Mouse (Mus musculus): ENCODE data around the gene Mef2d. TPM values are rescaled to one million over a fixed set of nuclear protein-coding genes. Genes with fewer than 3 reads are reported as not detected.

Gene Mef2d
- total and polyA plus RNA-seq, 2 experiments from 2014 or later = 34.0 to 53.0 TPM

DNA sequence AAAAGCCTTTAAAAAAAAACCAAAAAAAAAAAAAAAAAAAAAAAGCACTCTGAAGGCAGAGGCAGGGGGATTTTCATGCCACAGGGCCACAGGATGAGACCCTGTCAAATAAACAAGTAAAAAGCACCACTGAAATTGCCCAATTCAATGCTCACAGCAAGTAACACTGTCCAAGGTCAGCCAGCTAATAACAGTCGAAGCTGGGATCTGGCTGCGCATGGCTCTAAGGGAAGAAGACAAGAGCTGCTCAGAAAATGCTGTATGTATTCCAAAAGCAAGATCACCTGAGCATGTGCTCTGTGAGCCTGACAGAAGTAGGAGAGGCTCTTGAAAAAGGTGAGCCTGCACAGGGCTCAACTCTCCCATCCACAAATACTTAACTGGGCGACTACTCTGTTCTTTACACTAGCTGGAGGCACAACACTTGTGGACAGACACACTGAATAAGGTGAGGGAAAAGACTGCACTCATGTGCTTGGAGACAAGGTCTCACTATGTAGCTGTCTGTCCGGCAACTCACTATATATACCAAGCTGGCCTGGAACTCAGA lies 5.2 kb upstream of the Mef2d start:
- no peak overlapping the region for H3K9ac ChIP-seq
- no peak for ATAC-seq
- WGBS = 85% methylated on average over 4 of the region's 4 CpGs

DNA sequence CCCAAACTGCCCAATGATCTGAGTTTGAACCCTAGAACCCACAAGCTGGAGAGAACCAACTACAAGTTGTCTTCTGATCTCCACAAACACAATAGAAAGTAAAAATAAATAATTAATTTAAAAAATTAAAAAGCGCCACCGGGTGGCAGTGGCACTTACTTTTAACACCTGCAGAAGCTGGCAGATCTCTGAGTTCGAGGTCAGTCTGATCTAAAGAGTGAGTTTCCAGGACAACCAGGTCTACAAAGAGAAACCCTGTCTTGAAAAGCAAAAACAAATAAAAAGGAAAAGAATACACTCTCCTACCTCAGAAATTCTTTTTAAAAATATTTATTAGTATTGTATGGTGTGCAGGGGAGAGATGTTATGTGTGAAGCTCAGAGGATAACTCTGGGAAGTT lies 4.4 kb upstream of the Mef2d start:
- Histone ChIP-seq H3K4me1 (ENCODE audit: insufficient read depth) (peaks cover 11% of the 10 kb centered on the region; the same call in 1 of the 2 replicates), H3K9me3 (ENCODE audit: low read length) (no peaks in the 10 kb centered on the region), H3K36me3 (ENCODE audit: insufficient read depth) (no peaks in the 10 kb centered on the region), H3K4me2 (ENCODE audit: low read depth) (peak overlapping the region; percentile 99), H3K9ac (peak overlapping the region; percentile 25; the same call in 1 of the 2 replicates), H3K27me3 (ENCODE audit: insufficient read depth, low read length) (no peaks in the 10 kb centered on the region), H3K27ac (ENCODE audit: low read depth, low read length) (peak overlapping the region; percentile 76), H3K4me3 (ENCODE audit: low read depth, low read length) (peak overlapping the region; percentile 51)
- WGBS = 3% methylated on average over 3 of the region's 3 CpGs
- ATAC-seq (no peak), DNase-seq (no peak)
- TF ChIP-seq CTCF (IDR thresholded peaks at IDR 0.05; ENCODE audit: low read depth) = no peak

More for the DNA sequence above, 5.2 kb upstream of the Mef2d start:
- no peak for DNase-seq
- no peaks in the 10 kb centered on the region for H3K27me3 ChIP-seq (ENCODE audit: insufficient read depth, low read length)
- TF ChIP-seq CTCF (IDR thresholded peaks at IDR 0.05; ENCODE audit: low read depth) = no peak
- no peak overlapping the region for H3K4me2 ChIP-seq (ENCODE audit: low read depth)
- H3K4me1 ChIP-seq (ENCODE audit: insufficient read depth) = peaks cover 11% of the 10 kb centered on the region; the same call in 1 of the 2 replicates
- H3K36me3 ChIP-seq (ENCODE audit: insufficient read depth) = no peaks in the 10 kb centered on the region
- H3K4me3 ChIP-seq (ENCODE audit: low read depth, low read length) = no peak overlapping the region
- no peak overlapping the region for H3K27ac ChIP-seq (ENCODE audit: low read depth, low read length)
- no peaks in the 10 kb centered on the region for H3K9me3 ChIP-seq (ENCODE audit: low read length)

DNA sequence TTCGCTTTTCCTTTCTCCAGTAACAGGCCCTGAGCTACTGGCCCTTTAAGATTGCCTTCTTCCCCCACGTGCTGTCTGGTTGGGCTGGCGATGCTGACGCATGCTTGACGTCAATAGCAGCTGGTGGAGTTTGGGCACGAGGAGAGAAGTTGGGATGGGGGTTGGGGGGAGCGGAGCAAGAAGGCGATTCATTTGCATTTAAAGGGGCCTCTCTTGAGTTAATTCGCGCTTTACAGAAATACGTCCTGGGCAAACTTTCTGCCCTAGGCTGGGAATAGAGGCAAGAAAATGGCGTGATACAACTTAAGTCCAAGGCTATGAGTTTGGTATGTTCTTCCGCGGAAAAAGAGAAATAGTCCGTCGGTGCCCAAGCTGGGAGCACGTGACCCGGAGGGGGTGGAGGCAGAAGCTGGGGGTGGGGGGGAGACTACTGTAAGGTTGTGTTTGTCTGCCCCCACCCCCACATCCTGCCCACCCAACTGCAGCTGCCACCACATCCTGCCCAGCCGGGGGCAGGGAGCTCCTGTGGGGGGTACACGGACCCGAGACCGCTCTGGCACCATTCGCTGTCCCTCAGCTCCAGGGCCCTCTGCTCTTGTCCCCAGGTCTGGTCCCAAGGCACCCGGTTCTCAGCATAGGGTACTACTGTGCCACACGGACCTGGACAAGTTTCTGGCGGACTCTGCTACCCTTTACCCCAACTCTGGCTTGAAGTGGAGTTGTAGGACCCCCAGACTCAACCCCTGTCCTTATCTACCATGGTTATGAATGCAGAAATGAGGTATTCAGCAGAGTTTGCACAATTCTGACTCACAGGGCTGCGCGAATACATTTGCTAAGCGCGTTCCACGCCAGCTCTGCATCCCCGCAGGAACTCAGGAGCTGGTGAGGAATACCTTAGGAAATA lies 3.6 kb upstream of the Mef2d start:
- Histone ChIP-seq H3K27me3 (ENCODE audit: insufficient read depth, low read length) (no peaks in the 10 kb centered on the region), H3K4me3 (ENCODE audit: low read depth, low read length) (peak overlapping the region; percentile 51), H3K4me2 (ENCODE audit: low read depth) (peak overlapping the region; percentile 99), H3K9me3 (ENCODE audit: low read length) (no peaks in the 10 kb centered on the region), H3K9ac (peak overlapping the region; percentile 51), H3K36me3 (ENCODE audit: insufficient read depth) (no peaks in the 10 kb centered on the region), H3K27ac (ENCODE audit: low read depth, low read length) (peak overlapping the region; percentile 76), H3K4me1 (ENCODE audit: insufficient read depth) (peaks cover 11% of the 10 kb centered on the region)
- no peak for TF ChIP-seq CTCF (IDR thresholded peaks at IDR 0.05; ENCODE audit: low read depth)
- DNase-seq (peak; percentile 98), ATAC-seq (peak; percentile 80)
- WGBS = under 1% methylated on average over 32 of the region's 32 CpGs

DNA sequence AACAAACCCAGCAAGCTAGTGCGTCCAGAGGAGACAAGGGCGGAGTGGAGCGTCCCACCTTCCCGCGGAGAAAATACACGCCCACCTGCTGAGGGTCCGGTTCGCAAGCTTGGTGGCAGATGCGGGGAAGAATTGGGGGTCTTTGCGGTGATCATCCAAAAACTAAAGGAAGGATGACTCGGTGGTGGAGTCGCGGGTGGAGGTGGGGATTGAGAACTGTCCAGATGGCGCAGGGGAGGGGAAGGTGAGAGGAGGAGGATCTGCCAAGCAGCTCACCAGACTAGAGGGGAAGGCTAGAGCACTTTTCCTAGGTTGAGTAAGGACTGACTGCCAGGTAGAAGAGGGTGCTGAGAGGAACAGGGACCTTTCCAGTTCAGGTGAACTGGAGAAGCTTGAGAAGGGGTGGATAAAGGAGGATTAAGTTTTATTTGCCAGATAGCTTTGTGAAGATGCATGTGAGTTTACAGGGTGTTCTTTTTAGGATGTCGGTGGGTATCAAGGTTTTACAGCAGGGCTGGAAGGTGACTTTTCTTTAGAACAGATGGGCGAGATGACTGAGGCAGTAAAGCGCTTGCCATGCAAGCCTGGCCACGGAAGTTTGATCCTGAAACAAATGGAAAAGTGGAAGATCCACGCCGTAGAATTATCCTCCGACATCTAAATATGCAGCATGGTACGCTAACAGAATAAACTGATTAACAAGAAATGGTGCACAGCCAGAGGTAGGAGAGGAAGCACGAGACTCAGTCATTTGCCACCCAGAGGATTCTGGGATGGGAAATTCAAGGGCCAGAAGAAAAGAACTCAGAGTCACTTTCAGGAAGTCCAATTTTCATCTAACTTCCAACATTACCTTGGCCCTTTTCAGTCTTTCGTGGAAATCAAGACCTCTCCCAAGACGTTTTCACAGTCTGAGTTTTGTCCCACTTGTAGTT lies 2.7 kb upstream of the Mef2d start:
- WGBS = 19% methylated on average over 25 of the region's 25 CpGs
- no peak for DNase-seq
- peak overlapping the region; percentile 99 for H3K4me2 ChIP-seq (ENCODE audit: low read depth)
- peaks cover 19% of the 10 kb centered on the region for H3K4me1 ChIP-seq (ENCODE audit: insufficient read depth)
- TF ChIP-seq CTCF (IDR thresholded peaks at IDR 0.05; ENCODE audit: low read depth) = no peak
- H3K27me3 ChIP-seq (ENCODE audit: insufficient read depth, low read length) = no peaks in the 10 kb centered on the region
- no peaks in the 10 kb centered on the region for H3K9me3 ChIP-seq (ENCODE audit: low read length)
- H3K9ac ChIP-seq = peak overlapping the region; percentile 51
- no peaks in the 10 kb centered on the region for H3K36me3 ChIP-seq (ENCODE audit: insufficient read depth)
- peak overlapping the region; percentile 76 for H3K27ac ChIP-seq (ENCODE audit: low read depth, low read length)
- no peak for ATAC-seq
- H3K4me3 ChIP-seq (ENCODE audit: low read depth, low read length) = peak overlapping the region; percentile 51

DNA sequence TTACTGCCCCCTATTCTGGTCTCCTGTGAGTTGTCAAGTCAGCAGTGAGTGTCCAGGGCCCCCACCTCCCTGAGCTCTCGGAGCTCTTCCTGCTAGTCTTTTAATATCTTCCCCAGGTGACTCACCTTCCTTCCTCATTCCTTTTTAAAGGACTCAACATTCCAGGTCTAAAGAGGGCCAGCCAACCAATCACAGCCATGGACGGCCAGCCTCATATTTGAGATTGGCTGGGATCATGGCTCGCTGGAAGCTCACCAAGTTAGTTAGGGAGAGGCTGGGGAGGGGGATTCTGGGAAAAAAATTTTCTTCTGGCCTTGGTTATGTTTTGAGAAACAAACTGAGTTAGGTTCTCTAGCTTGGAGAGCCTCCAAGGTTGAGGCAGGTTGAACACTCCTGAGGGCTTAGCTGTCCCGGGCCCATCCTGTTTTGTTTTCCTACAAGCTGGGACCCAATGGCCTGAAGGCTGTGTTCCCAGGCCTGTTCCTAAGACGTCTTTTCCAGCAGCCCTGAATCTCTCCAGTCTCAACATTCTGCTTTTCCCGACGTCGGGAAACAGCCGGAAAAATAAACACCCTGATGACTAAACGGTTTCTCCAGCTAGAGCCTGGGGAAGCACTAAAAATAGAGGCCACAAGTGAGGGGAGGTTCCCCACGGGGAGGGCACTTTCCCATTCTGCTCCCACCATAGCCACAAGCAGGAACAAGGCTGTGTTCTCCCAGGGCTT lies 1.8 kb upstream of the Mef2d start:
- 36% methylated on average over 11 of the region's 11 CpGs for WGBS
- ATAC-seq = no peak
- Histone ChIP-seq H3K36me3 (ENCODE audit: insufficient read depth) (no peaks in the 10 kb centered on the region; the same call in 1 of the 2 replicates), H3K9me3 (ENCODE audit: low read length) (no peaks in the 10 kb centered on the region), H3K4me2 (ENCODE audit: low read depth) (no peak overlapping the region), H3K27ac (ENCODE audit: low read depth, low read length) (peak overlapping the region; percentile 55), H3K4me3 (ENCODE audit: low read depth, low read length) (no peak overlapping the region), H3K4me1 (ENCODE audit: insufficient read depth) (peaks cover 27% of the 10 kb centered on the region), H3K27me3 (ENCODE audit: insufficient read depth, low read length) (no peaks in the 10 kb centered on the region), H3K9ac (no peak overlapping the region)
- TF ChIP-seq CTCF (IDR thresholded peaks at IDR 0.05; ENCODE audit: low read depth) = no peak
- DNase-seq = no peak

DNA sequence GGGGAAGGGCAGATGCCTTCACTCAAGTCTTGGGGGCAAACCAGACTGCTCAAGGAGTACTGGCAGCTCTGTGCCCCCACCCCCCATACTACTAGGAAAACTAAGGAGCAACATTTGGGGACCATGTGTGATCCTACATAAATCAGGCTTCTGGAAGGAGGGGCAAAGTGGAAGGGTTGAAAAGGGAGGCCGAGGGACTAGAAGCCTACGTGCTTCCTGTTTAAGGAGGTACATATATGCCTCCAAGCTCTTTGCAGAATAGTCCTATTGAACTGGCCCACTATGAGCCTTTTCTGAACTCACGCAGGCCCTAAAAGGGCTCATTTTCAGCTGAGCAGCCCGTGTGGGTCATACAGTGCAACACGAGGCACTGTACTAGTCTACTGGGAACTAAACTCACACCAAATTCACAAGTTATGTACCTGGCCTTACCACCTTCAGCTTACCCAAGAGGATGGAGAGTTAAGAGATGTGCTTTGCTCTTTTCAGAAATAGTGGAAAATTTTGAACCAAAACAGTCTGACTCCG lies 1.2 kb upstream of the Mef2d start:
- Histone ChIP-seq H3K36me3 (ENCODE audit: insufficient read depth) (peaks cover 4% of the 10 kb centered on the region; the same call in 1 of the 2 replicates), H3K4me3 (ENCODE audit: low read depth, low read length) (no peak overlapping the region), H3K4me1 (ENCODE audit: insufficient read depth) (peaks cover 30% of the 10 kb centered on the region), H3K27ac (ENCODE audit: low read depth, low read length) (peak overlapping the region; percentile 55), H3K4me2 (ENCODE audit: low read depth) (peak overlapping the region; percentile 93), H3K27me3 (ENCODE audit: insufficient read depth, low read length) (no peaks in the 10 kb centered on the region), H3K9me3 (ENCODE audit: low read length) (no peaks in the 10 kb centered on the region), H3K9ac (no peak overlapping the region)
- DNase-seq (no peak), ATAC-seq (no peak)
- no peak for TF ChIP-seq CTCF (IDR thresholded peaks at IDR 0.05; ENCODE audit: low read depth)
- WGBS = 54% methylated on average over 6 of the region's 6 CpGs

Data from forebrain, postnatal 0 days (tissue).